Mouse (Mus musculus) hindbrain, embryonic 14.5 days (tissue): ENCODE results near the gene Map7. TPM values are rescaled to one million over a fixed set of nuclear protein-coding genes. Genes with fewer than 3 reads are reported as not detected.

Experiments
- ATAC-seq: fragments of 200-750 bp; cut with Nextera tagmentation; 2 replicates; pipeline ENCODE4 v1.8.0; 2017; ENCODE audit warnings: moderate number of reproducible peaks, mild to moderate bottlenecking, moderate TSS enrichment, moderate library complexity; ENCODE audit not compliant: low FRiP score
- DNase-seq: peaks from one replicate; pipeline ENCODE4 v3.0.0-alpha.2; 2015; ENCODE audit warnings: low spot score
- H3K27ac ChIP-seq: fragments of 300-500 bp; sonication (generic); 2 replicates; pipeline ENCODE4 v1.5.1; 2014; ENCODE audit warnings: mild to moderate bottlenecking, moderate library complexity
- H3K27me3 ChIP-seq: fragments of 300-500 bp; sonication (generic); 2 replicates; pipeline ENCODE4 v1.6.1; 2014; ENCODE audit warnings: mild to moderate bottlenecking, low read length, mixed read lengths; ENCODE audit not compliant: control insufficient read depth, insufficient read depth
- H3K36me3 ChIP-seq: fragments of 300-500 bp; sonication (generic); replicated peaks from 2 replicates; pipeline ENCODE4 v1.6.1; 2014; ENCODE audit not compliant: control insufficient read depth, insufficient read depth
- H3K4me1 ChIP-seq: fragments of 300-500 bp; sonication (generic); replicated peaks from 2 replicates; pipeline ENCODE4 v1.6.1; 2014; ENCODE audit warnings: antibody characterized with exemption, low read length, mixed read lengths; ENCODE audit not compliant: control insufficient read depth, insufficient read depth
- H3K4me2 ChIP-seq: fragments of 300-500 bp; sonication (generic); replicated peaks from 2 replicates; pipeline ENCODE4 v1.6.1; 2014; ENCODE audit warnings: mild to moderate bottlenecking, moderate library complexity
- H3K4me3 ChIP-seq: fragments of 300-500 bp; sonication (generic); replicated peaks from 2 replicates; pipeline ENCODE4 v1.5.1; 2014; ENCODE audit warnings: mild to moderate bottlenecking, low read length
- H3K9ac ChIP-seq: fragments of 300-500 bp; sonication (generic); 2 replicates; pipeline ENCODE4 v1.6.1; 2014
- H3K9me3 ChIP-seq: fragments of 300-500 bp; sonication (generic); 2 replicates; pipeline ENCODE4 v1.6.1; 2016; ENCODE audit warnings: low read length; ENCODE audit not compliant: control insufficient read depth
- WGBS: fragments of 180-500 bp; shearing (Covaris S2); extraction: QIAGEN DNeasy Blood & Tissue Kit; methylation state at CpG from one replicate; pipeline ENCODE4 v1.1.7; 2014; 5-methylcytosine and 5-hydroxymethylcytosine counted together
- polyA plus RNA-seq: library from polyadenylated mRNA; unstranded; fragments of >200 nt; fragmentation: Nextera tagmentation; extraction: Ambion mirVana; gene quantifications from 2 replicates; pipeline ENCODE4 v1.2.1, GENCODE M21; 2014

Map7 gene
- polyA plus RNA-seq, 1 experiment from 2014 or later, result 8.7 TPM

DNA sequence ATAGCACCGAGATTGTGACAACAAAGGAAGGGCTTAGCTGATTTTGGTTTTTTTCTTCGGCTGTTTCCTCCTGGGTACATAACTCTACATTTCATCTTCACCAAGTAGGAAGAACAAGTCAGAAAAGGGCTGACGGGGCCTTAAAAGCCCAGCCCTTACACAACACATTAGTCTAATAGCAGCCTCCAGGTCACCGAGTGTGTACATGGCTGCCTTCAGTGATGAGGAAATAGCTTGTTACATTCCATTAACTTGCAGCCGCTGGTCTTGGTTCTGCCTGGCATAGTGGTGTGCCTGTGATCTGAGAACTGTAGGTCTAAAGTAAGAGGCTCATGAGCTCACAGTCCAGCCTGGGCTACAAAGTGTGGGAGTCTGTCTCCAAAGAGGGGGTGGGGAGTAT, 16.5 kb downstream of the Map7 start:
- DNase-seq (no peak), ATAC-seq (no peak)

DNA sequence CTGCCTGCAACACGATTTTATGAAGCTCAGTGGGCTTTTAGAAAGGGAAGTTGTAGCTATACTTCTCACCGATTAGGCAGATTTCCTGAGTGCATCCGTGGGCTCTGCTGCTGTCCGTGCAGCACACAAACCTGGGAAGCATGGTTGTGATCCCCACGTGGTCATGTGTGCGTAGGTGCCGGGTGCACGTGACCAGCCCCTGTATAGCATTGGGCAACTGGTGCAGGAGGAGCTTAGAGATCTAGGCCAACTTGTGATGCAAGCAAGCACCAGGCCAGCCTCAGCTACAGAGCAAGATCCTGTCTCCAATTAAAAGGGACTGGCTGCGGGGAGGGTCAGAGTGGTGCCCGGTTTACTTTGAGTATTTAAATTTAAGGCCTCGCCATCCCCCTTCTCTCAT, 18.5 kb downstream of the Map7 start:
- ATAC-seq, result no peak
- WGBS, result 78% methylated on average over 11 of the region's 11 CpGs
- H3K9ac ChIP-seq, result no peak overlapping the region
- no peak for DNase-seq
- no peaks in the 10 kb centered on the region for H3K9me3 ChIP-seq
- H3K36me3 ChIP-seq, result no peaks in the 10 kb centered on the region
- peaks cover 20% of the 10 kb centered on the region for H3K4me1 ChIP-seq
- H3K4me3 ChIP-seq, result no peak overlapping the region
- H3K27ac ChIP-seq, result no peak overlapping the region
- no peak overlapping the region for H3K4me2 ChIP-seq
- H3K27me3 ChIP-seq, result no peaks in the 10 kb centered on the region

More for the DNA sequence above, 16.5 kb downstream of the Map7 start:
- no peaks in the 10 kb centered on the region for H3K9me3 ChIP-seq
- no peaks in the 10 kb centered on the region for H3K36me3 ChIP-seq
- no peak overlapping the region for H3K4me3 ChIP-seq
- H3K27me3 ChIP-seq, result no peaks in the 10 kb centered on the region
- 92% methylated on average over 5 of the region's 5 CpGs for WGBS
- no peaks in the 10 kb centered on the region for H3K4me1 ChIP-seq
- no peak overlapping the region for H3K4me2 ChIP-seq
- no peak overlapping the region for H3K9ac ChIP-seq
- H3K27ac ChIP-seq, result no peak overlapping the region

DNA sequence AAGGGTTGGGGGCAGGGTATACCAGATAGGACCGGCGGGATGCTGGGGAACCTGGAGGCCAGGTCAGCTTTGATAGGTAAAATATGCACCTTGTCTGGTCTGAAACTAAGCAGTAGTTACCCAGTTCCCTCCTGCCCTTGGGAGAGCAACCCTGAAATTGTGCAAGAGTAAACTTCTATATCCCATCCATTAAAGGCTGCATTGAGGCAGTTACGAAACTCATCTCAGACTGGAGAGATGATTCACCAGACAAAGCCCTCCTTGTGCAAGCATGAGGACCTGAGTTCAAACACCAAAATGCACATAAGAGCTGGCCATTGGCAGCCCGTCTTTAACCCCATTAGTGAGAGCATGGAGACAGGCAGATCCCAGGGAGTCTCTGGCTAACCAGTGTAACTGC, 19.2 kb downstream of the Map7 start:
- Histone ChIP-seq H3K4me2 (no peak overlapping the region), H3K9ac (no peak overlapping the region), H3K27ac (no peak overlapping the region), H3K36me3 (no peaks in the 10 kb centered on the region), H3K9me3 (no peaks in the 10 kb centered on the region), H3K4me3 (no peak overlapping the region), H3K4me1 (peaks cover 22% of the 10 kb centered on the region), H3K27me3 (no peaks in the 10 kb centered on the region)
- no peak for ATAC-seq
- 89% methylated on average over 4 of the region's 4 CpGs for WGBS
- DNase-seq, result no peak

DNA sequence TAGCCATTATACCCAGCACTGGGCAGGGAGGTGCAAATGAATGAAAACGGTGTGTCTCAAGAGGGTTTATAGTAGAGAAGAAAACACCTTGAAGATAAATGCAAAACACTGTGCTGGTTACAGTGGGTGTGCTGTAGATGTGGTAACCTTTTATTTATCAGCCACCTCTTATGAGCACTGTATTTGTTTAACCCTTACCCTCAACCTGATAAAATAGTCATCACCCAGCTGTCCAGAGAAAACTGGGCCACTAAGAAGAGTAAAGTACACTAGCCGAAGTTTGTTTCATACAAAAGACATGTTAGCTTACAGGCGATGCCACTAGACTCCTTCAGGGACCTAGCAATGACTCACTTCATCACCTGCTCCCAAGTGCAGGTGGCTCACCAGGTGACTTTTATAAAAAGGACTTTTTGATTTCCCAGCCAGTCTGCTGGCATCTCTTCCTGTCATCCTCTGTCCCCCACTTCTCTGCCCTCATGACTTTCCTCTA, 21.0 kb downstream of the Map7 start:
- DNase-seq (no peak), ATAC-seq (no peak)
- H3K36me3 ChIP-seq, result no peaks in the 10 kb centered on the region
- H3K9me3 ChIP-seq, result no peaks in the 10 kb centered on the region
- no peak overlapping the region for H3K4me2 ChIP-seq
- H3K4me3 ChIP-seq, result no peak overlapping the region
- H3K27ac ChIP-seq, result no peak overlapping the region
- H3K27me3 ChIP-seq, result no peaks in the 10 kb centered on the region
- 90% methylated on average over 3 of the region's 3 CpGs for WGBS
- peaks cover 22% of the 10 kb centered on the region for H3K4me1 ChIP-seq
- no peak overlapping the region for H3K9ac ChIP-seq

DNA sequence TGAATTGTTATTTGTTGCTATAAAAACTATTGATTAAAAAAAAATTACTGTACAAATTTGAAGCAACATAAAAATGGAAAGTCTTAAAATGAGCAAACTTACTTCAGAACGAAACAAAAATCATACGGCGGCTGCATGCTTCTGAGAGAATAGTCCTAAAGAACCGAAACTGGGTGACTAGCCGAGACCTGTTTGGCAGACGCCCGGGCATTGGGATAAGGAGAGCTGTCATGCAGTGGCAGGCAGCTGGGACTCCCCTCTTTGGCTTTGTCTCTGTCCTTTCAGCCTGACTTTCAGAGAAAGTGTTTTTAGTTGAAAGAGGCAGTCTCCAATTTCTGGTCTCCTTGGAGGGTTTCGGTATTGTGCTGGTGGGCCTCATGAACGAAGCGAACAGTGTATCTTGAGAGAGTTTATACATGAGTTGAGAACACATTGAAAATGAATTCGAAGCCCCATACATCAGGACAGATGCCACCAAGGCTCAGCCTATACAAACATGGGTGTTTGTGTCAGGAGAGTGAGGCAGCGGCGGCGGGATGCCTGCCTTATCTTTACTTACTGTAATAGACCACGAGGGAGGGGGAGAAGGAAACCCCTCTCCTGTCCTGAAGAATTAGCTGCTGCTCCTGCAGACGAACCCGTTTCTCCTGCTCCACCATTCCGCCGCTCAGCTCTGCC, 21.8 kb downstream of the Map7 start:
- Histone ChIP-seq H3K9me3 (no peaks in the 10 kb centered on the region), H3K9ac (peak overlapping the region; percentile 53; the same call in 1 of the 2 replicates), H3K4me2 (peak overlapping the region; percentile 69), H3K27me3 (no peaks in the 10 kb centered on the region), H3K27ac (peak overlapping the region; percentile 63), H3K4me1 (peaks cover 22% of the 10 kb centered on the region), H3K36me3 (no peaks in the 10 kb centered on the region), H3K4me3 (peak overlapping the region; percentile 31)
- DNase-seq (no peak), ATAC-seq (no peak)
- 18% methylated on average over 19 of the region's 19 CpGs for WGBS

DNA sequence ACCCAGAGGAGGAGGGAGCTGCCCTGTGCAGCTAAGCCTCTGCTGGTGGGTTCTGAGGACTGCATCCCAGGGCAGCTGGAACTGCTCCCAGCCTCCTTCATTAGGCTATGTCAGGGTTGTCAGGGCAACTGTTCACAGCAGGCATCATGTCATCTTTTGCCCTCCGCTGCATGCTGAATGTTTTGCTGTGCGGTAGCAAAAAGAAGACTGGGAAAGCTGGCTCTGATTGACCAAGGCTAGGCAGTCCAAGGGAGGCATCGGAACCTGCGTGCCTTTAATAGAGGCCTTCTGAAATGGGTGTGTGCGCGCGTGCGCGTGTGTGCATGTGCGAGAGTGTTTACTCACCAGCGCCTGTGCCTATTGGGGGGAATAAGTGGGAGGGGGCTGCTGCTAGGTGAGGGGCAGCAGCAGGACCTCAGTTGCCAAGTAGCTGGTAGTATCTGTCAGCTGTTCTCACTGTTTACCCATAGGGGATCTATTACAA, 22.4 kb downstream of the Map7 start:
- peak; percentile 83 for DNase-seq
- peak overlapping the region; percentile 31 for H3K4me3 ChIP-seq
- peaks cover 22% of the 10 kb centered on the region for H3K4me1 ChIP-seq
- H3K9me3 ChIP-seq, result no peaks in the 10 kb centered on the region
- H3K27me3 ChIP-seq, result no peaks in the 10 kb centered on the region
- H3K4me2 ChIP-seq, result peak overlapping the region; percentile 69
- peak overlapping the region; percentile 53 for H3K9ac ChIP-seq
- no peaks in the 10 kb centered on the region for H3K36me3 ChIP-seq
- ATAC-seq, result peak; percentile 95
- 7% methylated on average over 11 of the region's 11 CpGs for WGBS
- H3K27ac ChIP-seq, result peak overlapping the region; percentile 63

DNA sequence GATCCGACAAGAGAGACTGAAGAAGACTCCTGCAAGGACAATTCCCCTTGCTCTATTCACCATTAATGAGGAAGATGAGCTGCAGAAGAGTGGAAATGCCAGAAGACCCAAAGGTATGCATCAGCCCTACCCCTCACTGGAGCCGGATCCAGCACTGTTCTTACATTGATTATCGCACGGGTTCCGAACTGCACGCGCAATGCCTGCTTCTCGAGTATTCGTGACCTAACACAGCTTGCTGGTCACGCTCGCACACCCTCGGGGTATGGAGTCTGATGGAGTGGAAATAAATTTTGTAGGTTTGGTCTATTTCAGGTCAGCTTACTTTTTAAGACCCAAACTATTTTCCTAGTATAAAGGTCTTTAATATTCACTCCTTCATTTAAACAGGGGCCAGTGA, 22.9 kb downstream of the Map7 start:
- DNase-seq, result no peak
- peak; percentile 24; the same call in 1 of the 2 replicates for ATAC-seq
- Histone ChIP-seq H3K27me3 (no peaks in the 10 kb centered on the region), H3K9ac (peak overlapping the region; percentile 53), H3K4me3 (peak overlapping the region; percentile 31), H3K27ac (peak overlapping the region; percentile 63), H3K36me3 (no peaks in the 10 kb centered on the region), H3K4me1 (peaks cover 22% of the 10 kb centered on the region), H3K9me3 (no peaks in the 10 kb centered on the region), H3K4me2 (peak overlapping the region; percentile 69)
- 34% methylated on average over 12 of the region's 12 CpGs for WGBS

DNA sequence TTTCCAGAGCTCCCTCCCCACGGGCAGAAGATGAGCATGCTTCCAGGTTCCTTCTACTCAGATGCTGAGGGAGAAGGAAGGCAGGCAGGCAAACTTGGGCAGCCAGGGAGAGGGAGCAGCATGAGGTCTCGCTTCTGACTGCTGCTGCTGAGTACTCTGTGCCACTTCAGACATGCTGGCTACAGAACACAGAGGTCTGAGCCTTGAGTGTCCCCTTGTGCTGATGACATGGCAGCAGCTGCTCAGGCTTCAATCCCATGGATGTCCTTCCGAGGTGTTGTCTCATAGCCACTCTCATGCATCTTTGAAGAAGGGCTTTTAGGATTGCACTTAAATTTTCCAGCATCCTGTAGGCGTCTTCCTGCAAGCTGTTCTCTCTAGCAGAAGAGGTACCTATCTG, 23.5 kb downstream of the Map7 start:
- ATAC-seq (no peak), DNase-seq (no peak)
- Histone ChIP-seq H3K4me2 (peak overlapping the region; percentile 69), H3K36me3 (no peaks in the 10 kb centered on the region), H3K9me3 (no peaks in the 10 kb centered on the region), H3K27ac (no peak overlapping the region), H3K27me3 (no peaks in the 10 kb centered on the region), H3K9ac (no peak overlapping the region), H3K4me3 (peak overlapping the region; percentile 31; the same call in 1 of the 2 replicates), H3K4me1 (peaks cover 22% of the 10 kb centered on the region)
- WGBS, result 45% methylated on average over 4 of the region's 4 CpGs

DNA sequence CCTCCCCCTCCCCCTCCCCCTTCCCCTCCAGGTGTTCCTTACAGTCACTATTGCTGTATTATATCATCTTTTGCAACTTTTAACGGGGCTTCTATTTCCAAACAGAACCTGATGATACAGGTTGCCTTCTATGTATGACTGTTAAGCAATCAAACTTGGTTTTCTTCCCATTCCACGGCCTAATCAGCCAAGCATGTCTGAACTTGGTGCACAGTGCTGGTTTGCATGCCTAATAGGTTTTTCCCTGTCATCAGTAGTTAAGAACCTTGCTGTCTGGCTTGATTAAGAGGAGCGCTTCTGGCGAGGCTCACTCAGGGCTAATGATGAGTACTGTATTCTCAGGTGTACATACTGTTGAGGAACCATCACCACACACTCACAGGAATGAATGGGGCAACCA, 25.5 kb downstream of the Map7 start:
- no peak for ATAC-seq
- 76% methylated on average over 4 of the region's 4 CpGs for WGBS
- Histone ChIP-seq H3K27me3 (no peaks in the 10 kb centered on the region), H3K27ac (no peak overlapping the region), H3K36me3 (no peaks in the 10 kb centered on the region), H3K4me3 (no peak overlapping the region), H3K9me3 (no peaks in the 10 kb centered on the region), H3K9ac (no peak overlapping the region), H3K4me1 (peaks cover 22% of the 10 kb centered on the region), H3K4me2 (no peak overlapping the region)
- no peak for DNase-seq
